32 mouse cellular contexts compared by ENCODE assay signal in the genomic region with DNA sequence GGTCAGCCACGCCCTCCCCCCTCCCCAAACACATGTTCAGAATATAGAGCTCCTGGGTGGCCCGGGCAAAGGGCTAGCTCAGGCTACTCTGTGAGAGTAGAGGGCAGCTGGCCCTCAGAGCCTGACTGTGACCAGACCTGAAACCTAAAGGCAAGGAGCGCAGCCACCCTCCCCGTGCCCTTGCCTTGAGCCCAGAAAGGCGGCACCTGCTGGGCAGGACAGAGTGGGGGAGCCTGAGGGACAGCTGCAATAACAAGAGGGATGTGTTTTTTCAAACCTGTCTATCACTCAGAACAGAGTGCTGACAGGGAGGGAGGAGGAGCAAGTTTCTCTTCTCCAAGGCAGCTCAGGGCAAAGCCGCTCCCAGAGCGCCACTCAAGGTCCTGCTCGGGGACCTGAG. TPM values are rescaled to one million over a fixed set of nuclear protein-coding genes. Genes with fewer than 3 reads are reported as not detected.
DNase-seq lines count a peak whose midpoint lies in the region; ATAC-seq lines count a peak whose summit lies in the region.
"Had no signal": no experiment of that assay in that cellular context is flagged by ENCODE, and none has a peak within 500 bp of the region (broad histone marks: within the 10 kb centered on the region; RNA-seq: fewer than 3 reads in every experiment).

No protein-coding gene starts in this region.

- H3K27me3 ChIP-seq in hindbrain, embryonic 10.5 days (ENCODE audit: insufficient read depth, poor library complexity, severe bottlenecking): peaks cover 3% of the 10 kb centered on the region; the same call in 1 of the 2 replicates
- H3K27me3 ChIP-seq in hindbrain, embryonic 12.5 days: no peaks in the 10 kb centered on the region
- peaks cover 5% of the 10 kb centered on the region; the same call in 1 of the 2 replicates for H3K27me3 ChIP-seq in embryonic facial prominence, embryonic 10.5 days (replicated peaks; ENCODE audit: low read depth, poor library complexity, severe bottlenecking)
- H3K27me3 ChIP-seq: embryonic facial prominence, embryonic 13.5 days; forebrain, embryonic 12.5 days; midbrain, embryonic 15.5 days; neural tube, embryonic 13.5 days; Patski had no signal

- 0 out of 2 replicates have a peak overlapping the region, but pooled peaks have one; percentile 29 for H3K27ac ChIP-seq in hindbrain, embryonic 10.5 days
- no peak overlapping the region for H3K27ac ChIP-seq in hindbrain, embryonic 12.5 days
- no peak overlapping the region for H3K27ac ChIP-seq in embryonic facial prominence, embryonic 10.5 days (replicated peaks)
- H3K27ac ChIP-seq: embryonic facial prominence, embryonic 13.5 days; forebrain, embryonic 12.5 days; kidney, postnatal 0 days; liver, embryonic 15.5 days; midbrain, embryonic 10.5 days; midbrain, embryonic 15.5 days; neural tube, embryonic 13.5 days had no signal

- H3K4me1 ChIP-seq in hindbrain, embryonic 10.5 days (replicated peaks): peaks cover 25% of the 10 kb centered on the region
- peaks cover 2% of the 10 kb centered on the region; the same call in 1 of the 2 replicates for H3K4me1 ChIP-seq in hindbrain, embryonic 12.5 days
- peaks cover 12% of the 10 kb centered on the region for H3K4me1 ChIP-seq in embryonic facial prominence, embryonic 10.5 days
- H3K4me1 ChIP-seq: forebrain, embryonic 12.5 days; liver, embryonic 15.5 days; midbrain, embryonic 15.5 days; neural tube, embryonic 13.5 days had no signal

- ATAC-seq in hindbrain, embryonic 12.5 days (ENCODE audit: low FRiP score): no peak
- ATAC-seq: forebrain, postnatal 0 days; hindbrain, embryonic 16.5 days; midbrain, embryonic 15.5 days; Patski had no signal

- H3K4me2 ChIP-seq in hindbrain, embryonic 12.5 days (replicated peaks): no peak overlapping the region
- H3K4me2 ChIP-seq: embryonic facial prominence, embryonic 13.5 days; forebrain, embryonic 12.5 days; liver, embryonic 15.5 days; lung, embryonic 14.5 days; midbrain, embryonic 15.5 days; neural tube, embryonic 13.5 days had no signal

- H3K36me3 ChIP-seq in hindbrain, embryonic 10.5 days: no peaks in the 10 kb centered on the region
- H3K36me3 ChIP-seq in hindbrain, embryonic 12.5 days: no peaks in the 10 kb centered on the region
- H3K36me3 ChIP-seq in embryonic facial prominence, embryonic 10.5 days (replicated peaks): no peaks in the 10 kb centered on the region
- H3K36me3 ChIP-seq: embryonic facial prominence, embryonic 13.5 days; forebrain, embryonic 12.5 days; liver, embryonic 15.5 days; midbrain, embryonic 10.5 days; midbrain, embryonic 15.5 days; neural tube, embryonic 13.5 days had no signal

- no peak overlapping the region for H3K4me3 ChIP-seq in hindbrain, embryonic 10.5 days
- H3K4me3 ChIP-seq in hindbrain, embryonic 12.5 days: no peak overlapping the region
- no peak overlapping the region for H3K4me3 ChIP-seq in embryonic facial prominence, embryonic 10.5 days
- H3K4me3 ChIP-seq: embryonic facial prominence, embryonic 13.5 days; erythroblast, embryonic 14.5 days; forebrain, embryonic 12.5 days; liver, embryonic 15.5 days; midbrain, embryonic 10.5 days; midbrain, embryonic 15.5 days; neural tube, embryonic 13.5 days had no signal

- H3K9me3 ChIP-seq in hindbrain, embryonic 10.5 days: no peaks in the 10 kb centered on the region
- no peaks in the 10 kb centered on the region for H3K9me3 ChIP-seq in hindbrain, embryonic 12.5 days (replicated peaks)
- no peaks in the 10 kb centered on the region for H3K9me3 ChIP-seq in embryonic facial prominence, embryonic 10.5 days
- H3K9me3 ChIP-seq: embryonic facial prominence, embryonic 13.5 days; forebrain, embryonic 12.5 days; liver, embryonic 15.5 days; midbrain, embryonic 10.5 days; midbrain, embryonic 15.5 days; neural tube, embryonic 13.5 days had no signal

- DNase-seq in gastrocnemius, adult 18-20 months (ENCODE audit: low spot score): peak; percentile 34
- no peak for DNase-seq in gastrocnemius, postnatal 25 days
- DNase-seq in hindbrain, embryonic 10.5 days (ENCODE audit: low spot score): peak; percentile 34
- DNase-seq in embryonic facial prominence, embryonic 10.5 days (ENCODE audit: low spot score): peak; percentile 32
- peak; percentile 20 for DNase-seq in mesoderm, embryonic 11.5 days (ENCODE audit: low read depth, low spot score)
- no peak for DNase-seq in frontal cortex, postnatal 10 days (ENCODE audit: low spot score in 2 of 2)
- DNase-seq in cerebellum, postnatal 25 days: no peak
- DNase-seq: adrenal gland, postnatal 10 days; cerebellum, adult 11-12 months; cerebellum, adult 9-11 months; forebrain, postnatal 0 days; kidney, adult 18-20 months; layer of hippocampus, postnatal 36 days; left cerebral cortex, postnatal 4 days; lung, embryonic 14.5 days; lung, postnatal 14 days; thymus, postnatal 14 days had no signal

- no peak overlapping the region for H3K9ac ChIP-seq in hindbrain, embryonic 12.5 days
- H3K9ac ChIP-seq: embryonic facial prominence, embryonic 13.5 days; forebrain, embryonic 12.5 days; forebrain, postnatal 0 days; liver, embryonic 15.5 days; lung, embryonic 14.5 days; midbrain, embryonic 15.5 days; neural tube, embryonic 13.5 days had no signal

- 56% methylated on average over 8 of the region's 8 CpGs for WGBS in hindbrain, embryonic 10.5 days
- 56% methylated on average over 8 of the region's 8 CpGs for WGBS in hindbrain, embryonic 12.5 days
- WGBS in embryonic facial prominence, embryonic 10.5 days: 54% methylated on average over 8 of the region's 8 CpGs

RNA-seq across cellular contexts. Expression of gene Myom3, which starts 15.0 kb away (rescaled TPM):
- total RNA-seq in gastrocnemius, adult 18-20 months (2021): 10 to 100 TPM; 70.5 to 78.3 TPM
- 10 to 100 TPM; 58.1 to 76.7 TPM for total RNA-seq in gastrocnemius, postnatal 25 days (2021)
- not detected in 2 replicates for polyA plus RNA-seq in hindbrain, embryonic 10.5 days (2016; fragmentation: Nextera tagmentation; extraction: Ambion mirVana)
- 0.35 and 1.5 TPM in 2 replicates for polyA plus RNA-seq in hindbrain, embryonic 12.5 days (2016; fragmentation: Nextera tagmentation; extraction: Ambion mirVana)
- not detected in 2 replicates for polyA plus RNA-seq in embryonic facial prominence, embryonic 10.5 days (2016; fragmentation: Nextera tagmentation; extraction: Ambion mirVana)
- total RNA-seq: common myeloid progenitor, adult 5-6 weeks; hematopoietic stem cell, adult 5-6 weeks; MEL had no signal
- polyA plus RNA-seq: erythroblast, embryonic 14.5 days; lung, embryonic 14.5 days had no signal

RNA-seq across cellular contexts. Expression of gene Il22ra1, which starts 46.5 kb away (rescaled TPM):
- not detected for total RNA-seq in gastrocnemius, adult 18-20 months (2021)
- under 1 TPM in 1 of 2 experiments, not detected in 1; 0.11 TPM for total RNA-seq in gastrocnemius, postnatal 25 days (2021)
- polyA plus RNA-seq in hindbrain, embryonic 10.5 days (2016; fragmentation: Nextera tagmentation; extraction: Ambion mirVana): not detected in 2 replicates
- polyA plus RNA-seq in hindbrain, embryonic 12.5 days (2016; fragmentation: Nextera tagmentation; extraction: Ambion mirVana): not detected in 2 replicates
- polyA plus RNA-seq in embryonic facial prominence, embryonic 10.5 days (2016; fragmentation: Nextera tagmentation; extraction: Ambion mirVana): 0.07 TPM in 1 of 2 replicates, not detected in the other
- total RNA-seq: common myeloid progenitor, adult 5-6 weeks; hematopoietic stem cell, adult 5-6 weeks; layer of hippocampus, postnatal 36 days; MEL had no signal
- polyA plus RNA-seq: forebrain, embryonic 12.5 days; forebrain, postnatal 0 days; heart, embryonic 16.5 days; hindbrain, embryonic 16.5 days; lung, embryonic 14.5 days; midbrain, embryonic 10.5 days; midbrain, embryonic 15.5 days; neural tube, embryonic 13.5 days; Patski had no signal

Comparison
In these comparisons a context has a peak if more than half of its experiments do, and no peak if none do; other contexts are left out.
1. DNase-seq: peak in gastrocnemius, adult 18-20 months (single experiment), hindbrain, embryonic 10.5 days (single experiment), embryonic facial prominence, embryonic 10.5 days (single experiment) and mesoderm, embryonic 11.5 days (single experiment); none in gastrocnemius, postnatal 25 days (single experiment), frontal cortex, postnatal 10 days (0 of 2) and cerebellum, postnatal 25 days (0 of 2).